Mouse (Mus musculus): ENCODE data around the gene Cidec.

DNA sequence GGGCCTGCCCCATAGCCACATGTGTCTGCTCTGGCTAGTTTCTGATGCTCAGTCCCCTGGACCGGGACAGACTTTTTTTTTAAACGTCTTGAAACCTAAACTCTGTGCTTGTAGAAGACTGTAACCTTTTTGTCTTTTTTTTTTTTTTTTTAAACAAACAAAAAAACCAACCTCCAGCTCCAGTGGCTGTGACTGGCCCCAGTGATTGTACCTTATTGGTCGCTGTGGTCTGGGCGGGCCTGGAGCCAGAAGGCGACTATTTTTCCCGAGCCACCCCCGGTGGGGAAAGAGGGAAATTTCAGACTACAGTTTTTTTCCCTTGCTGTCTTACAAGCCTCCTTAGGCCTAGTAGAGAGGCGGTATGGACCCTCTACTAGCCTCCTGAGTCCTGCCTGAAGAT is 46.6 kb downstream of the Cidec start, which contains the start of gene Ttll3:
- TF ChIP-seq POLR2A (IDR thresholded peaks at IDR 0.05; ENCODE audit: extremely low read depth, insufficient read depth, low read length) (no peak), CTCF (IDR thresholded peaks at IDR 0.05; ENCODE audit: extremely low read depth, insufficient read depth, low read length) (no peak)
